Mouse (Mus musculus) duodenum, adult 2 months (tissue): ENCODE data around the gene Zfp667. TPM values are rescaled to one million over a fixed set of nuclear protein-coding genes. Genes with fewer than 3 reads are reported as not detected.

ENCODE experiments used
- polyA plus RNA-seq: library from polyadenylated mRNA; depleted of rRNA; stranded (reverse); fragments of >200 nt; gene quantifications from 2 replicates; pipeline ENCODE4 v1.2.3, GENCODE M21; 2012; ENCODE audit warnings: low replicate concordance; rRNA removed

Gene Zfp667
- 0.12 TPM in 1 of 2 replicates, not detected in the other for polyA plus RNA-seq

GRCm38 (mm10) chr7:6285842-6286705, at the start of gene Zfp667:
Zfp667 (plus strand) TSS chr7:6286579.

GRCm38 (mm10) chr7:6252410-6252809, 34.0 kb upstream of the Zfp667 start, which contains the start of gene Epp13:
Epp13 (plus strand) TSS chr7:6252710.

GRCm38 (mm10) chr7:6331233-6331956, 45.0 kb downstream of the Zfp667 start, which contains the start of gene Zfp583:
Zfp583 (minus strand) TSS chr7:6331285.

DNA sequence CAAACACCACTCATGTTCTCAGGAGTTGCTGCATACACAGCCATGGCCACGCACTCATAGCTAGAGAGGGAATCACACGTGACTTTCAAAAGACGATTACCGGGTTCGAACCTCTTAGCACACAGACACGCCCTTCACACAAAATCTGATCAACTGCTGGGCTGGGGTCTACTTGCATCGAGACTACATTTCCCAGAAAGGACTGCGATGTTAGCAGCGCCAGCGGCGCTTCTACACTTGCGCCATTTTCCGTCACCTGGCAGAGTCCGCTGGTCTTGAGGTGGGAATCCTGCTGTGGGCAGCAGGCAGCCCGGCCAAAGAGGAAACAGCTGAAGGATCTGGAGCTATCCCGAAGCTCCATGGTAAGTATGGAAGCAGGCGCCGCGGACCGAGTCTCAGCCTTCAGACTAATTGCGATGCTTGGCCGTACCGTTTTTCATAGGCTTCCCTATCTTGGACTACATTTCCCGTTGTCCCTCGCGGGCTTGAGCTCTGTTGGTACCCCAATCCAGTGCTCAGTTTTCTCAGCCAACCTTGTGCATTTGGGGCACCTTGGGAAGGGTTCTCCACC, 57.2 kb downstream of the Zfp667 start, which contains the start of gene Gm3854:
Gene Gm3854, plus strand, starts transcription at position 259 of the 571 bp plus-strand sequence.

Other genes starting within 250 kb of the Zfp667 start
- not detected in 2 replicates for gene Nlrp4c, start 241.4 kb upstream of the Zfp667 start, polyA plus RNA-seq
- gene Zfp787, start 130.6 kb upstream of the Zfp667 start, polyA plus RNA-seq, result 45.1 and 57.5 TPM in 2 replicates
- gene Zfp444, start 114.4 kb upstream of the Zfp667 start, polyA plus RNA-seq, result 17.5 and 42.8 TPM in 2 replicates
- gene Galp, start 89.5 kb upstream of the Zfp667 start, polyA plus RNA-seq, result not detected in 2 replicates
- gene Zscan5b, start 64.3 kb upstream of the Zfp667 start, polyA plus RNA-seq, result not detected in 2 replicates
- gene Epp13, start 33.9 kb upstream of the Zfp667 start, polyA plus RNA-seq, result not detected in 2 replicates
- gene Zfp583, start 44.7 kb downstream of the Zfp667 start, polyA plus RNA-seq, result not detected in 2 replicates
- not detected in 2 replicates for gene Gm3854, start 57.2 kb downstream of the Zfp667 start, polyA plus RNA-seq
- gene Zfp78, start 76.7 kb downstream of the Zfp667 start, polyA plus RNA-seq, result 0.02 TPM in 1 of 2 replicates, not detected in the other
- gene Zfp28, start 96.7 kb downstream of the Zfp667 start, polyA plus RNA-seq, result 0.18 and 0.23 TPM in 2 replicates
- not detected in 2 replicates for gene Smim17, start 112.1 kb downstream of the Zfp667 start, polyA plus RNA-seq
- gene Gm20715, start 123.7 kb downstream of the Zfp667 start, polyA plus RNA-seq, result not detected in 2 replicates
- gene Olfr1344, start 152.1 kb downstream of the Zfp667 start, polyA plus RNA-seq, result not detected in 2 replicates
- gene Olfr1336, start 169.6 kb downstream of the Zfp667 start, polyA plus RNA-seq, result not detected in 2 replicates
- gene Olfr1346, start 180.5 kb downstream of the Zfp667 start, polyA plus RNA-seq, result not detected in 2 replicates
- not detected in 2 replicates for gene Olfr5, start 200.4 kb downstream of the Zfp667 start, polyA plus RNA-seq
- not detected in 2 replicates for gene Olfr1347, start 213.2 kb downstream of the Zfp667 start, polyA plus RNA-seq
- gene Olfr1348, start 222.2 kb downstream of the Zfp667 start, polyA plus RNA-seq, result not detected in 2 replicates
- not detected in 2 replicates for gene Olfr1349, start 236.4 kb downstream of the Zfp667 start, polyA plus RNA-seq